Mouse (Mus musculus): ENCODE measurements at regions not wholly inside any gene's neighbourhood (a gene's known extent, or its start where the extent isn't known, plus 50 kb on each side); places are given as distances from the start of the nearest gene placed in this dataset.

- WGBS, result 43% methylated on average over 1 of the region's 1 CpGs
- no peaks in the 10 kb centered on the region for H3K36me3 ChIP-seq (ENCODE audit: control insufficient read depth, insufficient read depth, low read length)
- no peak overlapping the region for H3K4me3 ChIP-seq (ENCODE audit: low read depth, low read length)
- H3K4me2 ChIP-seq (ENCODE audit: low read depth, low read length), result no peak overlapping the region
- H3K9me3 ChIP-seq (ENCODE audit: control insufficient read depth, low read length), result no peaks in the 10 kb centered on the region
- H3K27ac ChIP-seq (replicated peaks; ENCODE audit: low read depth, low read length), result no peak overlapping the region
- H3K4me1 ChIP-seq (ENCODE audit: control insufficient read depth, insufficient read depth, low read length), result no peaks in the 10 kb centered on the region
- no peak for DNase-seq (ENCODE audit: low spot score)
- no peaks in the 10 kb centered on the region for H3K27me3 ChIP-seq (replicated peaks; ENCODE audit: control insufficient read depth, insufficient read depth, low read length)
- no peak overlapping the region for H3K9ac ChIP-seq (ENCODE audit: low read depth, low read length)
- no peak for ATAC-seq (ENCODE audit: low read depth)
Measured at GRCm38 (mm10) chrX:129690677-129691076, 58.9 kb upstream of the Diaph2 start.

Measured in embryonic facial prominence, embryonic 14.5 days (tissue).